Mouse (Mus musculus): ENCODE measurements around the gene Nutm2. TPM values are rescaled to one million over a fixed set of nuclear protein-coding genes. Genes with fewer than 3 reads are reported as not detected.
A peak's percentile ranks its signal among the peaks of the same experiment; 100 is the strongest.
"Not testable (repeated sequence)": the region's sequence is repeated elsewhere in the genome, so short reads cannot be mapped to it uniquely, and the experiment has no call there.

Nutm2 gene
- total and polyA plus RNA-seq, 2 experiments from 2014 or later, result not detected

GRCm38 (mm10) chr13:50443812-50444211 lies 23.3 kb upstream of the Nutm2 start, which contains the start of gene Gm47429:
Gene Gm47429 (minus strand): TSS chr13:50443912.
- Histone ChIP-seq H3K9ac (replicated peaks; ENCODE audit: low read length, poor library complexity, severe bottlenecking) (no peak within 1 kb of the TSS), H3K27ac (ENCODE audit: low read depth, low read length) (no peak within 1 kb of the TSS), H3K4me3 (ENCODE audit: low read depth, low read length) (no peak within 1 kb of the TSS), H3K4me2 (ENCODE audit: low read depth, low read length, poor library complexity, severe bottlenecking) (no peak within 1 kb of the TSS), H3K36me3 (ENCODE audit: insufficient read depth, low read length) (no peaks in the 10 kb centered on the region), H3K9me3 (ENCODE audit: low read length) (no peaks in the 10 kb centered on the region), H3K27me3 (ENCODE audit: insufficient read depth, low read length) (no peaks in the 10 kb centered on the region), H3K4me1 (ENCODE audit: insufficient read depth, low read length) (no peaks in the 10 kb centered on the region)
- no peak for TF ChIP-seq CTCF (IDR thresholded peaks at IDR 0.05)
- ATAC-seq (ENCODE audit: low FRiP score) (no peak), DNase-seq (ENCODE audit: low spot score) (no peak)
- WGBS, result 94% methylated on average over 2 of the region's 2 CpGs

GRCm38 (mm10) chr13:50445261-50445660 lies 21.8 kb upstream of the Nutm2 start:
- no peak for TF ChIP-seq CTCF (IDR thresholded peaks at IDR 0.05)

GRCm38 (mm10) chr13:50452266-50452665 lies 14.8 kb upstream of the Nutm2 start:
- not testable (repeated sequence) for H3K4me3 ChIP-seq (ENCODE audit: low read depth, low read length); H3K4me1 ChIP-seq (ENCODE audit: insufficient read depth, low read length); H3K27me3 ChIP-seq (ENCODE audit: insufficient read depth, low read length); H3K9me3 ChIP-seq (ENCODE audit: low read length); ATAC-seq (ENCODE audit: low FRiP score); H3K9ac ChIP-seq (replicated peaks; ENCODE audit: low read length, poor library complexity, severe bottlenecking); DNase-seq (ENCODE audit: low spot score); H3K27ac ChIP-seq (ENCODE audit: low read depth, low read length); H3K36me3 ChIP-seq (ENCODE audit: insufficient read depth, low read length); H3K4me2 ChIP-seq (ENCODE audit: low read depth, low read length, poor library complexity, severe bottlenecking)
- 79% methylated on average over 9 of the region's 9 CpGs for WGBS

More at GRCm38 (mm10) chr13:50445261-50445660, 21.8 kb upstream of the Nutm2 start:
- Histone ChIP-seq H3K9me3 (ENCODE audit: low read length) (no peaks in the 10 kb centered on the region), H3K9ac (replicated peaks; ENCODE audit: low read length, poor library complexity, severe bottlenecking) (no peak overlapping the region), H3K4me1 (ENCODE audit: insufficient read depth, low read length) (no peaks in the 10 kb centered on the region), H3K36me3 (ENCODE audit: insufficient read depth, low read length) (no peaks in the 10 kb centered on the region), H3K27me3 (ENCODE audit: insufficient read depth, low read length) (no peaks in the 10 kb centered on the region), H3K27ac (ENCODE audit: low read depth, low read length) (no peak overlapping the region), H3K4me3 (ENCODE audit: low read depth, low read length) (no peak overlapping the region), H3K4me2 (ENCODE audit: low read depth, low read length, poor library complexity, severe bottlenecking) (no peak overlapping the region)
- WGBS, result 60% methylated on average over 4 of the region's 4 CpGs
- no peak for ATAC-seq (ENCODE audit: low FRiP score)
- no peak for DNase-seq (ENCODE audit: low spot score)

GRCm38 (mm10) chr13:50453426-50453825 lies 13.7 kb upstream of the Nutm2 start:
- no peak for TF ChIP-seq CTCF (IDR thresholded peaks at IDR 0.05)
- Histone ChIP-seq H3K9me3 (ENCODE audit: low read length) (no peaks in the 10 kb centered on the region), H3K4me1 (ENCODE audit: insufficient read depth, low read length) (no peaks in the 10 kb centered on the region), H3K27ac (ENCODE audit: low read depth, low read length) (no peak overlapping the region), H3K4me3 (ENCODE audit: low read depth, low read length) (no peak overlapping the region), H3K4me2 (ENCODE audit: low read depth, low read length, poor library complexity, severe bottlenecking) (no peak overlapping the region), H3K9ac (replicated peaks; ENCODE audit: low read length, poor library complexity, severe bottlenecking) (no peak overlapping the region), H3K27me3 (ENCODE audit: insufficient read depth, low read length) (no peaks in the 10 kb centered on the region), H3K36me3 (ENCODE audit: insufficient read depth, low read length) (no peaks in the 10 kb centered on the region)
- WGBS, result 39% methylated on average over 4 of the region's 4 CpGs
- no peak for ATAC-seq (ENCODE audit: low FRiP score)
- DNase-seq (ENCODE audit: low spot score), result no peak

- H3K9me3 ChIP-seq (ENCODE audit: low read length); ATAC-seq (ENCODE audit: low FRiP score); H3K36me3 ChIP-seq (ENCODE audit: insufficient read depth, low read length); DNase-seq (ENCODE audit: low spot score); H3K9ac ChIP-seq (replicated peaks; ENCODE audit: low read length, poor library complexity, severe bottlenecking); H3K27me3 ChIP-seq (ENCODE audit: insufficient read depth, low read length); H3K4me1 ChIP-seq (ENCODE audit: insufficient read depth, low read length); H3K27ac ChIP-seq (ENCODE audit: low read depth, low read length); H3K4me2 ChIP-seq (ENCODE audit: low read depth, low read length, poor library complexity, severe bottlenecking); H3K4me3 ChIP-seq (ENCODE audit: low read depth, low read length): not testable (repeated sequence)
- WGBS, result 67% methylated on average over 2 of the region's 2 CpGs
Measured at GRCm38 (mm10) chr13:50460433-50460832, 6.7 kb upstream of the Nutm2 start.

GRCm38 (mm10) chr13:50464621-50465562 lies 2.2 kb upstream of the Nutm2 start:
- Histone ChIP-seq H3K4me2 (ENCODE audit: low read depth, low read length, poor library complexity, severe bottlenecking) (peak overlapping the region; percentile 37), H3K27ac (ENCODE audit: low read depth, low read length) (no peak overlapping the region), H3K27me3 (ENCODE audit: insufficient read depth, low read length) (no peaks in the 10 kb centered on the region), H3K4me1 (ENCODE audit: insufficient read depth, low read length) (no peaks in the 10 kb centered on the region), H3K36me3 (ENCODE audit: insufficient read depth, low read length) (no peaks in the 10 kb centered on the region), H3K9ac (replicated peaks; ENCODE audit: low read length, poor library complexity, severe bottlenecking) (0 out of 2 replicates have a peak overlapping the region, but pooled peaks have one; percentile 4), H3K4me3 (ENCODE audit: low read depth, low read length) (peak overlapping the region; percentile 26), H3K9me3 (ENCODE audit: low read length) (no peaks in the 10 kb centered on the region)
- DNase-seq (ENCODE audit: low spot score), result no peak
- 0 out of 2 replicates have a peak, but pooled peaks have one; percentile 1 for TF ChIP-seq CTCF (IDR thresholded peaks at IDR 0.05)
- 39% methylated on average over 27 of the region's 27 CpGs for WGBS
- peak; percentile 52; the same call in 1 of the 2 replicates for ATAC-seq (ENCODE audit: low FRiP score)

- not testable (repeated sequence) for H3K4me1 ChIP-seq (ENCODE audit: insufficient read depth, low read length); H3K4me3 ChIP-seq (ENCODE audit: low read depth, low read length); H3K4me2 ChIP-seq (ENCODE audit: low read depth, low read length, poor library complexity, severe bottlenecking); H3K27me3 ChIP-seq (ENCODE audit: insufficient read depth, low read length); H3K9ac ChIP-seq (replicated peaks; ENCODE audit: low read length, poor library complexity, severe bottlenecking); H3K27ac ChIP-seq (ENCODE audit: low read depth, low read length); H3K36me3 ChIP-seq (ENCODE audit: insufficient read depth, low read length); H3K9me3 ChIP-seq (ENCODE audit: low read length); ATAC-seq (ENCODE audit: low FRiP score); DNase-seq (ENCODE audit: low spot score)
Measured at GRCm38 (mm10) chr13:50488510-50488909, 21.4 kb downstream of the Nutm2 start.

GRCm38 (mm10) chr13:50510470-50511343 lies 43.6 kb downstream of the Nutm2 start:
- not testable (repeated sequence) for H3K27me3 ChIP-seq (ENCODE audit: insufficient read depth, low read length); H3K27ac ChIP-seq (ENCODE audit: low read depth, low read length); H3K4me3 ChIP-seq (ENCODE audit: low read depth, low read length); ATAC-seq (ENCODE audit: low FRiP score); H3K4me2 ChIP-seq (ENCODE audit: low read depth, low read length, poor library complexity, severe bottlenecking); H3K4me1 ChIP-seq (ENCODE audit: insufficient read depth, low read length); DNase-seq (ENCODE audit: low spot score); H3K9me3 ChIP-seq (ENCODE audit: low read length); H3K9ac ChIP-seq (replicated peaks; ENCODE audit: low read length, poor library complexity, severe bottlenecking); H3K36me3 ChIP-seq (ENCODE audit: insufficient read depth, low read length)
- 86% methylated on average over 9 of the region's 9 CpGs for WGBS

Data from midbrain, postnatal 0 days (tissue).